20 mouse cellular contexts compared by ENCODE assay signal in the genomic region with DNA sequence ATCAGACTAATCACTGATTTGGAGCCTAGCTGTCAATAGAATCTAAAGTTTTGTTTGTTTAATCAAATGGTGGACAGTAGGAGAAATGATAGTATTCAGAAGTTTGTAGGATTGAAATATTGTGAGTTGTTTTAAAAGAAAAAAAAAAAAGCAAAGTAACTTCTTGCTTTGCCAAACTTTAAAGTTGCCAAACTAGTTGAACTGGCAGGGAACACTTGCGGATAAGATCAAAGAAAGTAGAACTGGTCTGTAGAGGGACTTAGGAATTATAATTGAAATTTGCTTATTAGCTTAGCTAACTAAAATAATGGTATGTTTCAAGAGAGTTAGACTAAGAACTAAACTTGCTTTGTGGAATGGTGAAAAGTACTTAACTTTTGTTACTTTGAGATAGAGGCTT. TPM values are rescaled to one million over a fixed set of nuclear protein-coding genes. Genes with fewer than 3 reads are reported as not detected.
"Had no signal": no experiment of that assay in that cellular context is flagged by ENCODE, and none has a peak within 500 bp of the region (broad histone marks: within the 10 kb centered on the region; RNA-seq: fewer than 3 reads in every experiment).

No protein-coding gene starts in this region.

- H3K4me3 ChIP-seq: liver, embryonic 15.5 days; lung, embryonic 15.5 days; megakaryocyte, embryonic 14.5 days; midbrain, embryonic 13.5 days; midbrain, embryonic 15.5 days; neural tube, embryonic 12.5 days; stomach, embryonic 15.5 days had no signal

- H3K4me2 ChIP-seq: liver, embryonic 15.5 days; lung, embryonic 15.5 days; midbrain, embryonic 11.5 days; midbrain, embryonic 13.5 days; midbrain, embryonic 15.5 days; neural tube, embryonic 12.5 days; stomach, embryonic 15.5 days had no signal

- ATAC-seq: liver, postnatal 0 days; midbrain, embryonic 13.5 days; midbrain, embryonic 15.5 days had no signal

- H3K36me3 ChIP-seq: midbrain, embryonic 15.5 days; neural tube, embryonic 12.5 days; stomach, embryonic 15.5 days had no signal

- H3K27ac ChIP-seq: liver, embryonic 15.5 days; lung, embryonic 15.5 days; macrophage; midbrain, embryonic 13.5 days; midbrain, embryonic 15.5 days; neural tube, embryonic 12.5 days; stomach, embryonic 15.5 days had no signal

- H3K9ac ChIP-seq: liver, embryonic 15.5 days; liver, postnatal 0 days; lung, embryonic 15.5 days; midbrain, embryonic 13.5 days; midbrain, embryonic 15.5 days; neural tube, embryonic 12.5 days; stomach, embryonic 15.5 days had no signal

- H3K27me3 ChIP-seq: liver, embryonic 15.5 days; lung, embryonic 15.5 days; megakaryocyte, embryonic 14.5 days; midbrain, embryonic 13.5 days; midbrain, embryonic 15.5 days; neural tube, embryonic 12.5 days; stomach, embryonic 15.5 days had no signal

- H3K9me3 ChIP-seq: liver, embryonic 15.5 days; lung, embryonic 15.5 days; megakaryocyte, embryonic 14.5 days; midbrain, embryonic 13.5 days; midbrain, embryonic 15.5 days; neural tube, embryonic 12.5 days; stomach, embryonic 15.5 days had no signal

- DNase-seq: liver, postnatal 0 days; lung, adult 2 months; lung, postnatal 14 days; lung, postnatal 36 days; right cerebral cortex, postnatal 14 days; thymus, adult 2 months; thymus, postnatal 25 days; thymus, postnatal 4 days had no signal

RNA-seq across cellular contexts. Expression of gene Gm9887, which starts 4.9 kb away (rescaled TPM):
- total RNA-seq: megakaryocyte progenitor cell, adult 5-6 weeks; midbrain, postnatal 0 days; monocyte, adult 5-6 weeks had no signal
